Mouse (Mus musculus) testis, postnatal 10 days (tissue): ENCODE data around the gene Tldc2.

Experiments
- DNase-seq: peaks from one replicate; pipeline ENCODE4 v3.0.0; 2021; ENCODE audit warnings: low spot score

The Tldc2 gene

DNA sequence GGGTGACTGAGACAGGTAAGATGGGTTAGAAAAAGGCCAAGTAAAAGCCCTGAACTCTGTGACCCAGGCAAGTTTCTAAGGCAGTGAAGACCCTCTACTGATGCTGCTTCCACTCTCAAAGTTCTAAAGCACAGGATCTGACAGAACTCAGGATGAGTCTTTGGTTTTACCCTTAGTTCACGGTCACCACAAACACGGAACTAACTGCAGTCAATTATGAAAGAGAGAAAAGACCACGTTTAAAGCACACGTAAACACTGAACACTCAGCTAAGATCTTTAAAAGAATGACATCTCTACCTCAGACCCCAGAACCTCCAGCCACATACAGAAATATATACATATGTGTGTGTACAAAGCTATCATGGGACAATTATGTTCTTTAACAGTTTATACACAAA is 42.2 kb downstream of the Tldc2 start:
- DNase-seq: no peak

DNA sequence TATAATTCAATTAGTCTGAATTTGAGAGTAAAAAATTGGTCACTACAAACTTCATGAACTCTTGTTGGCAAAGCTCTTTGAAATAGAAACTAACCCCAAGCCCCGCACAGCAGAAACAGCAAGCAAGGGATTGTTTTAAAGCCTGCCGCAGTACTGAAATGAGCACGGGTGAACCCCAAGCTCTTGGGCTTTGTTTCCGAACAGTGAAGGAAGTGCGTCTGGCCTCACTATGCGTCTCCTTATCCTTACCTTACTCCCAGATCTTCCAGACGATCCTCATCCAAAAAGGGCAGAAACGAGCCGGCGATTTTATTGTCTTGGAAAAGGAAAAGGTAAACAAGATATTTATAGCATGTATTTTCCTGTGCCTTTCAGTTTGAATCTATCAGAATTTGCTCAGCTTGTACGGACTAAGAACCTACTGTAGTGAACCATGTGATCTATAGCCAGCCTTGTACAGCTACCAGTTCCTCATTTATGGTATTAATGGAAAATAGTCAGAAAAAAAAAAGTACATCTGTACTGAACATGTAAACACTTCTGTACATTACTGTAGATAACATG is 42.8 kb downstream of the Tldc2 start:
- no peak for DNase-seq

DNA sequence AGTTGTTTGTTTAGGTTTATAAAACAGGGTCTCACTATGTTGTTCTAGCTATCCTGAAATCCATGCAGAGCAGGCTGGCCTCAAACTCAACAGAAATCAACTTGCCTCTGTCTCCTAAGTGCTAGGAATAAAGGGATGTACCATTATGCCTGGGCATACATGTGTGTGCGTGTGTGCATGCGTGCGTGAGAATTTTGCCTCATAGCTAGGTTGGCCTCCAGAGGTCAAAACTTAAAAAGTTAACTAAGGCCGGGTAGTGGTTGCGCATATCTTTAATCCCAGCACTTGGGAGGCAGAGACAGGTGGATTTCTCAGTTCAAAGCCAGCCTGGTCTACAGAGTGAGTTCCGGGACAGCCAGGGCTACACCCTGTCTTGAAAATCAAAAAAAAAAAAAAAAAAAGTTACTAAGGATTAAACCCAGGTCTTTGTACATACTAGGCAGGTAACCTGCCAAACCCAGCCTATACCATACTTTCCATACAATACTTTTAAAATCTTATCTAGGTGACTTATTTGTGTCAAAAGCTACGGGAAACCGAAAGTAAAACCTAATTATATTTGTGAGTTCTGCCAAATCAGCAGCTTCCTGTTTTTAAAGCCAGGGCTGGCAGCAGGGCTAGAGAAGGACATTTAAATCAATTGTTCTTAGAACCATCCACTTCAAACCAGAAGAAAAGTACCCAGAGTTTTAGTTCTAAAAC is 44.1 kb downstream of the Tldc2 start:
- no peak for DNase-seq

DNA sequence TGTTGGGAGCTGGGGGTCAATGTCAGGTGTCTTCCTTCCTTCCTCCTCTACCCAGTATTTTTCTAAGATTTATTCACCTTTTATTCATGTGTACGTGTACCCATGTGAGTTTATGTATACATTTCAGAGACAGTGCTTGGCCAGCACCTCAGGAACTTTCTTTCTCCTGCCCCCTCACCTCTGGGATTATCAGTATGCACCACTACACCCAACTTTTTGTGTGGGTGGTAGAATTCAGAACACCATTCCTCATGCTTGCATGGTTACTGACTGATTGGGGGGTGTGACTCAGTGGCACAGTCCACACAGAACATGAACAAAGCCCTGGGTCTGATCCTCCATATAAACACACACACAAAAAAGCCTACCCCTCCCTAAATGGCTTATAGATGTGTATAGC is 45.2 kb downstream of the Tldc2 start:
- no peak for DNase-seq

DNA sequence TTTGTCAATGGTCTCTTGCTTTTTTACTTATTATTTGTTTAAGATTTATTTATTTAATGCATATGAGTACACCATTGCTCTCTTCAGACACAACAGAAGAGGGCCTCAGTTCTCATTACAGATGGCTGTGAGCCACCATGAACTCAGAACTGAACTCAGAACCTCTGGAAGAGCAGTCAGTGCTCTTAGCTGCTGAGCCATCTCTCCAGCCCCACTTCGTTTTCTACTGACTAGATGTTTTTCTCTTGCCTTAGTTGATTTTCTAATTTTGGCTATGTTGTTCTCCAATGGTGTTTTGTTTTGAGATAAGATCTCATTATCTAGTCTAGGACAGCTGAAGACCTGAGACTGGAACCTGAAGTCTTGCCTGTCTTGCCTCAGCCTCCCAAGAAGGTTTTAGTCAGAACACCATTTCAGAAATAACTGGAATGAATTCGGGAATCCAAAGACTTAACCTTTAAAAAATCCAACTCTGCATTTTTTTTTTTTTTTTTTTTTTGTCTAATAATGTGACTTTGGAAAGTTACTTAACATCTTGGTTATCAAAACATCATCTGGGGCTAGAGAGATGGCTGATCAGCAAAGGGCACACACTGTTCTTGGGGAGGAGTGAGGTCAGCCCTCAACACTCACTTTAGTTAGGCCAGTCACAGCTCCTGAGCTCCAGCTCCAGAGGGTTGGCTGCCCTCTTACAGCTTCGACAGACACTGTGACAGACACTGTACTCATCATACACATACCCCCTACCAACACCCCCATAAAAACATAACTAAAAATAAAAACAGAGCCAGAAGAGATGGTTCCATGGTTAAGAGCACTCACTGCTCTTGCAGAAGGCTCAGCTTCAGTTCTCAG is 46.1 kb downstream of the Tldc2 start:
- no peak for DNase-seq

DNA sequence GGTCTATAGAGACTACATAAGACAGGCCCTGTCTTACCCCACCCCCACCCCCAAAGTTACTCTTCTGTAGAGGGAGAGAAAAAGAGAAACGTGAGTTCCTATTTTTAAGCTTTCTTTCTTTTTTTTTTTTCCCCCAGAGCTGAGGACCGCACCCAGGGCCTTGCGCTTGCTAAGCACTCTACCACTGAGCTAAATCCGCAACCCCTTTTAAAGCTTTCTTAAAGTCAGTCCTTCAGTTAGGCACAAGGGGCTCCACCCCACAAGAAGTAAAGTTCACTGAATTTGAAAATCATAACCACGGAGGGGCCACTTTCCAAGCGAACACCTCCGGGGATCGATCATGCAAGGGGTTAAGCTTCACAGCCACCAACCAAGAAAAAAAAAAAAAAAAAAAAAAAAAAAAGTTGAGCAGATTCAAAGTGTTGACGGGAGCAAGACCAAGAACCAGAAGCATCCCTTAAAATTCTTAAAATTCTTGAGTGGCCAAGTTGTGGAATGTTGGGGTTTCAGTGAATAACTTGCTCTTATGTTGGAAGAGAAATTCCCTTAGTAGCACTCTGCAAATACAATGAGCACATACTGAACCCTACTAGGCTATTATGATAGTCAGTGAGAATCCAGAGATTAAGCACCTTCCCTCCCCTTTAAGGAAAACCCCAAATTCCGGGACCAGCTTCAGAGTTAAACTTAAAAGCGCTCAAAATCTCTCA is 47.1 kb downstream of the Tldc2 start:
- no peak for DNase-seq

DNA sequence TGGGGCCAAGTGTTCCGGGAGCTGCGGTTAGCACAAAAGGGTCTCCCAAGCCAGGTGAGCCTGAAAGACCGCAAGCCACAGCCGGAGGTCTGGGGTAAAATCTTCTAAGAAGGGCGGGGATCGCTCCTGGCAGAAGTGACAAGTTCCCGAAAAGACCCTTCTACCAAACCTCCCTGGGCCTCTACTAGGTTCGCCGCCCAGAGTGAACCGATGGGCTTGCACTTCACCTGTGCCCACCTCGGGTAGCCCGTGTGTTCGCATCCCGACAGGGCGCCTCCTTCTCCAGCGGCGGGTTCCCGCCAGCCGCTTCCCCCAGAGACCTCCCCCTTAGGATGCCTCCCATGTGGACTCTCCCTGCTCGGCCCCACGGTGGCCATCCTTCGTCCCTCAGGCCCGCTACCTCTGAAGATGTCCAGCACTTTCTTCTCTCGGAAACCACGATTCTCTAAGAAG is 47.6 kb downstream of the Tldc2 start:
- DNase-seq: peak; percentile 60

DNA sequence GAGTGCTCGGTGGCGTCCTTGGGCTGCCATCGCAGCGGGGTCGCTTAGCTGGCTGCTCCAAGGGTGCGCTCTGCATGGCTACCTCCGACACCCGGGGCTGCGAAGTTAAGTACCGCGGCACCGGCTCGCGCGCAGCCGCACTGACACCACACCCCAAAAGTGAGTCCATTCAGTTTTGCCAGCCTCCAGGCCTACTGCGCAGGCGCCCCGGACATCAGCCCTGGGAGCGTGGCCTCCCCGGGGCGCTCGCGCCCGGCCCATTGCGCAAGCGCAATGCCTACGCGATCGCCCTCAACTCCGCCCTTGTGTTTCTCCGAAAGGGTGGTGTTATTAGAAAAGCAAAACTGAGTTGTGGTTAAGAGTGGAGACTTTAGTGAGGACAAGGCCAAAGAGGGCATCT is 48.2 kb downstream of the Tldc2 start, which contains the start of gene Samhd1:
Samhd1 (minus strand) TSS at position 252 of the 400 bp plus-strand sequence.
- peak; percentile 95 for DNase-seq

DNA sequence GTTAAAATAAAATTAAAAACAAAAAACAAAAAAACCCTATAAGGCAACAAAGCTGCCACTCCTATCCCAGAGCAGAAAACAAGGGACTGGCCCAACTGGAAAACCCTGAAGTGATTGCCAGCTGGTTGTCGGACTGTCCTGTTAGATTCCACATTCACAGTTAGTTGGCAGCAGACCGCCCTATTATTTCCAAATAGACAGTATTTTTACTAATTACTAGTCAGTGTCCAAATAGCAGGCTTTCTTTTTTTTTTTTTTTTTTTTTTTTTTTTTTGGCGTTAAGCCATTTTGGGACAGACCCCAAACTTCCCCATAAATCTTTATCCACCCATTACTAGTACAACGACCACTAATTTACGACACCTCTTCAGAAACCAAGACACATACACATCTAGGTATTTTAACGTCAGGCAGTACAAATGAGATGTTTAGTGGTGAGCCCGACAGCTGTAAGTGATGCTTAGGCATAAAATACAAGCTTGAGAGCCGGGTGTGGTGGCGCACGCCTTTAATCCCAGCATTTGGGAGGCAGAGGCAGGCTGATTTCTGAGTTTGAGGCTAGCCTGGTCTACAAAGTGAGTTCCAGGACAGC is 48.8 kb downstream of the Tldc2 start:
- no peak for DNase-seq

DNA sequence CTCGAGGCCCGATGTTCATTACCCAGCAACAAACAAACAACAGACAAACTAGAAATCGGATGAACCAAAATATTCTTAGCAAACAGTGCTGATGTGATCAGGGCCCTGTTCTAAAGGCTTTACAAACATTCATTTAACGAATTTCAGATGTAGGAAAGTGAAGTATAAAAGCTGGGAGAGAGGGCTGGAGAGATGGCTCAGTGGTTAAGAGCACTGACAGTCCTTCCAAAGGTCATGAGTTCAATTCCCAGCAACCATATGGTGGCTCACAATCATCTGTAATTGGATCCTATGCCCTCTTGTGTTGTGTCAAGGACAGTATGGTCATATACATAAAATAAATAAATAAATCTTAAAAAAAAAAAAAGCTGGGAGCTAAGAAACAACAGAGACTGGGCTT is 49.3 kb downstream of the Tldc2 start:
- no peak for DNase-seq

DNA sequence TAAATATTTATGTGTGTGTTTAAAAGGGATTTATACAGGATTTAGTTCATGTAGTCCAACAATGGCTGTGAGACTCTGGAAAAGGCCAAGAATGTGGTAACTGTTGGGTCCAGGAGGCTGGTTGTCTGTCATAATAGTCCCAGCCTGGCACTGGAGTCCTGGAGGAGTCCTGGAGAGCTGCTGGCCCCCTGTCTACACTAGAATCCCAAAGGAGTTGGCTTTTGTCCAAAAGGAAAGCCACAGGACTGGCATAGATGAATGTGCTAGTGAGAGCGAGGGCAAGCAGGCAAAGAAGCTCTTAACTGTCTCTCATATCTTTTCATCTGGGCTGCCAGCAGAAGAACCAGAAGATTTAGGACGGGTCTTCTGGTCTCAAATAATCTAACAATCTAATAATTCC is 49.8 kb downstream of the Tldc2 start:
- no peak for DNase-seq

DNA sequence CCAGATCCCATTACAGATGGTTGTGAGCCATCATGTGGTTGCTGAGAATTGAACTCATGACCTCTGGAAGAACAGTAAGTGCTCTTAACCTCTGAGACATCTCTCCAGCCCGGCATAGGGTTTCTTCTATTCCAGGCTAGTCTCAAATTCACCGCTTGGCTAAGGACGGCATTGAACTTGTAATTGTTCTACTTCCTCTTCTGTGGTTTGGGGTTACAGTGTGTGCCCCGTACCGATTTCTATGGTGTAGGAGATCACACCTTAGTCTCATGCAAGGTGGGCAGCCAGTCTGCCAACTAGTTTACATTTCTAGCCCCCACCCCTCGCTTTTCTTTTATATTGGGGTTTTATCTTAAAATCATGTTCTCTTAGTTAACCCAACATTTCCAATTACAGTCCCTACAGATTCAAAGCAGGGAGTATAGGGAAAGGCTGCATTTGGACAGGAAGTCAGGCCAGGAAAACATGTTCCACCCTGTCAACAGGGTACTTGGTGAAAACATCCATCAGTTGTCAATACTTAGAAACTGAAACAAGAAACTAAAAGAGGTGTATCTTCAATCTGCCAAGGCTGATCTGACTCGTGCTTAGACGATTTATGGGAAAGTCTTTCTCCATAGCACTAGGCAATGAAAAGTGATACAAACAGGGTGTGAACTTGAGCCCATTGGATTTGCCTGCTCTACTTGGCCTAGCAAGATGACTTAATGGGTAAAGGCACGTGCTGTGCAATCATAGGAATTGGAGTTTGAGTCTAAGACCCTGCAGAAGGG is 51.3 kb downstream of the Tldc2 start:
- DNase-seq: no peak

DNA sequence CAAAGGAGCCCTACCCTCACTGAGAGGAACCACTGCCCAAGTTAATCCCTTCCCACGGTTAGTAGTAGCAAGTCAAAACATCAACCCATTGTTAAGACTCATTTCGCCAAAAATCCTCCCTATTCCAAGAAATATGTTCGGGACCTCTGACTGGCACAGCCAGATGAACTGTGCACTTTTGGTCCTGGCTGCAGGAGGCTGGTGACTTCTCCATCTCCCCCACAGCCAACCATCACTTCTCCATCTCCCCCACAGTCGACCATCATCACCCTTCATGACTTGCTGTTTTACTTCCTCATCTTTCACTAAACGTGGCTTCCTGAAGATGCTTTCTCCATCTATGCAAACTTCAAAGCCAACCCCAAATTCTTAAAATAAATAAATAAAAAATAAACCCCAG is 52.0 kb downstream of the Tldc2 start:
- no peak for DNase-seq

DNA sequence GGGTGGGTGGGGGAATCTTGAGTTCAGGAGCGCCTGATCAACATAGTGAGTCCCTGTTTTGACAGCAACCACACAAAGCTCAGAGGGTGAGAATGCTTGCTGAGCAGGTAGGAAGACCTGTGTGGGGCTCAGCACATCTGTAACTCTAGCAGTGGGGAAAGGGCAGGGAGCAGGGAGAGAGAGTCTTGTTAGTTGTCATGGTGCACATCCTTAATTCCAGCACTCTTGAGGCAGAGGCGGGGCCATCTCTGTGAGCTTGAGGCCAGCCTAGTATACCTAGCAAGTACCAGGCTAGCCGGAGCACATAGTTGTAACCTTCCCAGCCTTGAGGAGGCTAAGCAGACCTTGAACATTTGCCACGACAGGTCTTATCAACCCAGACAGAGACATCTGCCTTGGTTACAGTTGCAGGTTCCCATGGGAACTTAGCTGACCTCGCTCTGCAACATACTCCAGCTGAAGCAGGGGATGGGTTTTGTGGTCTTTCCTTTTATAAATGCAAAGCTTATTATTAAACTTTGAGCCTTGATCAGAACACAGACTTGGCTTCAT is 52.5 kb downstream of the Tldc2 start:
- no peak for DNase-seq

DNA sequence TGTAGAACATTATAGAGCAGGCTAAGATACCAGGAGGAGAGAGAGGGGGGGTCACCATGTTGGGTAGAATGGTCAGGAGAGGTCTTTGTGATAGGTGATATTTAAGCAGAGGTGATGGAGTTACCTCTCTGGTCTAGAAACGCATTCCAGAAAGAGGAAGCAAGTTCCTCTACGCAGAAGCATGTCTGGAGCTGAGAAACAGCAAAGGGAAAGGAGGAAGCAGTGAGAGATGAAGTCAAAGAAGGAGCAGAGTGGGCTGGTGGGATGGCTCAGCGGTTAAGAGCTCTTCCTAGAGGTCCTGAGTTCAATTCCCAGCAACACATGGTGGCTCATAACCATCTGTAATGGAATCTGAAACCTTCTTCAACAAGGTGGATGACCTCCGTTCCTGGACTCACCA is 55.1 kb downstream of the Tldc2 start:
- DNase-seq: no peak

DNA sequence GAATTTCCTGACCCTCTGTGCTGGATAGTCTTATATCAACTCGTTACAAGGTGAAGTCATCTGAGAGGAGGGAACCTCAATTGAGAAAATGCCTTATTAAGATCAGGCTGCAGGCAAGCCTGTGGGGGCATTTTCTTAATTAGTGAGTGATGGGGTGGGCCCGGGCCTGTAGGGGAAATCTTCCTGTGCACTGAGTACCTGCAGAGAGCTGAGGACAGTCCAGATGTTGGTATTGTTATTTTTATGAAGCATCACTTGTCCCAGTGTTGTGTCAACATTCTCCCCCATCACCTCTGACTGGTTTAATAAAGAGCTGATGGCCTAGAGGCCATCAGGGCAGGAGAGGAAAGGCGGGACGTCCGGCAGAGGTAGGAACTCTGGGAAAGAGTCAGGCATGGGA is 57.3 kb downstream of the Tldc2 start:
- no peak for DNase-seq

DNA sequence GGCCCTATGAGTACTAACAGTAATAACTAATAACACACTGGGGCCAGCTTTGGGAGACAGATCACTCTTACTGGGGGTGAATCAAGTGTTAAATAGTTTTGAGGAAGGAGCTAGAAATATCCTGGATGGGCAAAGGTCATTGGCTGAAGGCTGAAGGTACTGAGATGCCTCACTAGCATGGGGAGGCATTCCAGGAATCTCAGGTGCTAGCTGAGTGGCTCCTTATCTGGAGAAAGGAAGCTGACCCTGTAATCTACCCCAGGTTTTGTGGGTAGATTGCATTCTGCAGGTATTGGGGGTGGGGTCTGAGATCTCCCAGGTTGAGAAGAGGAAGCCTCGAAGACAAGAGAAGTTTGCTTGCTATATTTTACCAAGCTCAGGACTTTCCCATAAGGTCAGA is 58.3 kb downstream of the Tldc2 start:
- no peak for DNase-seq
